Comparison of ENCODE assay signal across 22 mouse cellular contexts in genomic region chr5:91841066-91841465, GRCm38 (mm10).
DNase-seq lines count a peak whose midpoint lies in the region; ATAC-seq and TF ChIP-seq lines count a peak whose summit lies in the region.
"Had no signal": no experiment of that assay in that cellular context is flagged by ENCODE, and none has a peak within 500 bp of the region (broad histone marks: within the 10 kb centered on the region; RNA-seq: fewer than 3 reads in every experiment).

No protein-coding gene starts in this region.

- no peak overlapping the region for H3K4me2 ChIP-seq in embryonic facial prominence, embryonic 15.5 days (replicated peaks)
- H3K4me2 ChIP-seq in stomach, embryonic 16.5 days (ENCODE audit: low read depth, low read length): no peak overlapping the region
- H3K4me2 ChIP-seq in stomach, postnatal 0 days (replicated peaks; ENCODE audit: low read depth): no peak overlapping the region
- H3K4me2 ChIP-seq in hindbrain, embryonic 12.5 days (replicated peaks): no peak overlapping the region
- H3K4me2 ChIP-seq: embryonic facial prominence, embryonic 12.5 days; forebrain, embryonic 13.5 days; heart, embryonic 11.5 days; heart, embryonic 15.5 days; hindbrain, embryonic 14.5 days had no signal

- H3K4me3 ChIP-seq in embryonic facial prominence, embryonic 15.5 days (replicated peaks): no peak overlapping the region
- no peak overlapping the region for H3K4me3 ChIP-seq in embryonic facial prominence, embryonic 10.5 days
- no peak overlapping the region for H3K4me3 ChIP-seq in stomach, embryonic 16.5 days (replicated peaks; ENCODE audit: low read length)
- H3K4me3 ChIP-seq in stomach, postnatal 0 days (ENCODE audit: low read depth, low read length): no peak overlapping the region
- no peak overlapping the region for H3K4me3 ChIP-seq in hindbrain, embryonic 12.5 days
- H3K4me3 ChIP-seq: embryonic facial prominence, embryonic 12.5 days; forebrain, embryonic 13.5 days; heart, embryonic 15.5 days had no signal

- no peak overlapping the region for H3K9ac ChIP-seq in embryonic facial prominence, embryonic 15.5 days
- H3K9ac ChIP-seq in stomach, embryonic 16.5 days (ENCODE audit: low read length): no peak overlapping the region
- H3K9ac ChIP-seq in stomach, postnatal 0 days (ENCODE audit: low read length): no peak overlapping the region
- H3K9ac ChIP-seq in hindbrain, embryonic 12.5 days: no peak overlapping the region
- H3K9ac ChIP-seq: embryonic facial prominence, embryonic 12.5 days; forebrain, embryonic 13.5 days; forebrain, postnatal 0 days; heart, embryonic 15.5 days; hindbrain, embryonic 14.5 days had no signal

- peaks cover 25% of the 10 kb centered on the region for H3K4me1 ChIP-seq in embryonic facial prominence, embryonic 15.5 days
- peaks cover 22% of the 10 kb centered on the region for H3K4me1 ChIP-seq in embryonic facial prominence, embryonic 10.5 days
- H3K4me1 ChIP-seq in stomach, embryonic 16.5 days (ENCODE audit: control insufficient read depth, insufficient read depth, low read length): no peaks in the 10 kb centered on the region
- no peaks in the 10 kb centered on the region for H3K4me1 ChIP-seq in stomach, postnatal 0 days (replicated peaks; ENCODE audit: control insufficient read depth, insufficient read depth)
- H3K4me1 ChIP-seq in hindbrain, embryonic 12.5 days: no peaks in the 10 kb centered on the region
- H3K4me1 ChIP-seq: forebrain, embryonic 13.5 days; heart, embryonic 15.5 days had no signal

- H3K9me3 ChIP-seq in embryonic facial prominence, embryonic 15.5 days (replicated peaks): no peaks in the 10 kb centered on the region
- H3K9me3 ChIP-seq in embryonic facial prominence, embryonic 10.5 days: no peaks in the 10 kb centered on the region
- H3K9me3 ChIP-seq in stomach, embryonic 16.5 days (replicated peaks; ENCODE audit: control insufficient read depth, low read length): no peaks in the 10 kb centered on the region
- no peaks in the 10 kb centered on the region for H3K9me3 ChIP-seq in stomach, postnatal 0 days (ENCODE audit: control insufficient read depth, low read length)
- H3K9me3 ChIP-seq in hindbrain, embryonic 12.5 days (replicated peaks): no peaks in the 10 kb centered on the region
- H3K9me3 ChIP-seq: embryonic facial prominence, embryonic 12.5 days; forebrain, embryonic 13.5 days; heart, embryonic 15.5 days had no signal

- H3K27me3 ChIP-seq in embryonic facial prominence, embryonic 15.5 days: no peaks in the 10 kb centered on the region
- no peaks in the 10 kb centered on the region for H3K27me3 ChIP-seq in embryonic facial prominence, embryonic 10.5 days (replicated peaks; ENCODE audit: low read depth, poor library complexity, severe bottlenecking)
- no peaks in the 10 kb centered on the region for H3K27me3 ChIP-seq in stomach, embryonic 16.5 days (ENCODE audit: control insufficient read depth, insufficient read depth, low read length)
- no peaks in the 10 kb centered on the region for H3K27me3 ChIP-seq in stomach, postnatal 0 days (ENCODE audit: control insufficient read depth, insufficient read depth, low read length)
- H3K27me3 ChIP-seq in hindbrain, embryonic 12.5 days: no peaks in the 10 kb centered on the region
- H3K27me3 ChIP-seq: embryonic facial prominence, embryonic 12.5 days; forebrain, embryonic 13.5 days; heart, embryonic 15.5 days had no signal

- no peak for DNase-seq in embryonic facial prominence, embryonic 10.5 days (ENCODE audit: low spot score)
- DNase-seq in stomach, postnatal 0 days (ENCODE audit: low spot score): no peak
- DNase-seq in brain, adult 2 months (ENCODE audit: low read depth, low spot score): peak; percentile 43
- no peak for DNase-seq in right cerebral cortex, postnatal 4 days
- DNase-seq: cerebellum, adult 11 months; cerebellum, adult 8-10 months; cerebellum, postnatal 14 days; embryo, embryonic 11 days; forebrain, postnatal 0 days; gastrocnemius, postnatal 36 days; heart, adult 18-20 months; heart, postnatal 14 days had no signal

- H3K36me3 ChIP-seq in embryonic facial prominence, embryonic 15.5 days: no peaks in the 10 kb centered on the region
- no peaks in the 10 kb centered on the region for H3K36me3 ChIP-seq in embryonic facial prominence, embryonic 10.5 days (replicated peaks)
- no peaks in the 10 kb centered on the region for H3K36me3 ChIP-seq in stomach, embryonic 16.5 days (ENCODE audit: control insufficient read depth, insufficient read depth, low read length)
- H3K36me3 ChIP-seq in stomach, postnatal 0 days (ENCODE audit: control insufficient read depth, insufficient read depth, low read length): no peaks in the 10 kb centered on the region
- H3K36me3 ChIP-seq in hindbrain, embryonic 12.5 days: no peaks in the 10 kb centered on the region
- H3K36me3 ChIP-seq: embryonic facial prominence, embryonic 12.5 days; heart, embryonic 15.5 days had no signal

- no peak for ATAC-seq in embryonic facial prominence, embryonic 15.5 days (ENCODE audit: insufficient number of reproducible peaks, low FRiP score, low TSS enrichment, low read depth)
- no peak for ATAC-seq in stomach, embryonic 16.5 days (ENCODE audit: insufficient read depth, low FRiP score)
- ATAC-seq in stomach, postnatal 0 days (ENCODE audit: low FRiP score, low TSS enrichment): no peak
- no peak for ATAC-seq in hindbrain, embryonic 12.5 days (ENCODE audit: low FRiP score)
- ATAC-seq: activated CD4-positive, CD25-positive, alpha-beta regulatory T cell, adult 4 months; forebrain, embryonic 13.5 days; forebrain, postnatal 0 days; intestine, embryonic 16.5 days had no signal

- TF ChIP-seq CTCF in stomach, postnatal 0 days (IDR thresholded peaks at IDR 0.05; ENCODE audit: low read depth): no peak

- no peak for TF ChIP-seq EP300 in stomach, postnatal 0 days (optimal IDR thresholded peaks at IDR 0.05)

- H3K27ac ChIP-seq in embryonic facial prominence, embryonic 15.5 days (replicated peaks): 0 out of 2 replicates have a peak overlapping the region, but pooled peaks have one; percentile 4
- no peak overlapping the region for H3K27ac ChIP-seq in embryonic facial prominence, embryonic 10.5 days (replicated peaks)
- 0 out of 2 replicates have a peak overlapping the region, but pooled peaks have one; percentile 18 for H3K27ac ChIP-seq in stomach, embryonic 16.5 days (ENCODE audit: low read length)
- H3K27ac ChIP-seq in stomach, postnatal 0 days (replicated peaks): no peak overlapping the region
- H3K27ac ChIP-seq in hindbrain, embryonic 12.5 days: no peak overlapping the region
- H3K27ac ChIP-seq: embryonic facial prominence, embryonic 12.5 days; forebrain, embryonic 13.5 days; heart, embryonic 15.5 days; hindbrain, embryonic 14.5 days had no signal

- WGBS in embryonic facial prominence, embryonic 15.5 days: 50% methylated on average over 4 of the region's 4 CpGs
- 87% methylated on average over 4 of the region's 4 CpGs for WGBS in embryonic facial prominence, embryonic 10.5 days
- 60% methylated on average over 4 of the region's 4 CpGs for WGBS in stomach, embryonic 16.5 days
- 42% methylated on average over 4 of the region's 4 CpGs for WGBS in stomach, postnatal 0 days
- 91% methylated on average over 4 of the region's 4 CpGs for WGBS in hindbrain, embryonic 12.5 days

Comparison
In these comparisons a context has a peak if more than half of its experiments do, and no peak if none do; other contexts are left out.
1. H3K27ac ChIP-seq: peak in embryonic facial prominence, embryonic 15.5 days (single experiment) and stomach, embryonic 16.5 days (single experiment); none in embryonic facial prominence, embryonic 10.5 days (single experiment), stomach, postnatal 0 days (single experiment) and hindbrain, embryonic 12.5 days (single experiment).